Mouse (Mus musculus) lung, adult 2 months (tissue): ENCODE results near the gene Gfod2.

Experiments
- CTCF ChIP-seq: fragments of 200-500 bp; IDR thresholded peaks from 2 replicates; pipeline ENCODE4 v1.5.1; 2011; ENCODE audit warnings: mild to moderate bottlenecking, low read length, control low read depth; ENCODE audit not compliant: insufficient read depth
- POLR2A ChIP-seq: fragments of 200-500 bp; IDR thresholded peaks from 2 replicates; pipeline ENCODE4 v1.6.1; 2011; ENCODE audit warnings: low read depth, mild to moderate bottlenecking, control low read depth, low read length, borderline replicate concordance; ENCODE audit errors: extremely low read depth

DNA sequence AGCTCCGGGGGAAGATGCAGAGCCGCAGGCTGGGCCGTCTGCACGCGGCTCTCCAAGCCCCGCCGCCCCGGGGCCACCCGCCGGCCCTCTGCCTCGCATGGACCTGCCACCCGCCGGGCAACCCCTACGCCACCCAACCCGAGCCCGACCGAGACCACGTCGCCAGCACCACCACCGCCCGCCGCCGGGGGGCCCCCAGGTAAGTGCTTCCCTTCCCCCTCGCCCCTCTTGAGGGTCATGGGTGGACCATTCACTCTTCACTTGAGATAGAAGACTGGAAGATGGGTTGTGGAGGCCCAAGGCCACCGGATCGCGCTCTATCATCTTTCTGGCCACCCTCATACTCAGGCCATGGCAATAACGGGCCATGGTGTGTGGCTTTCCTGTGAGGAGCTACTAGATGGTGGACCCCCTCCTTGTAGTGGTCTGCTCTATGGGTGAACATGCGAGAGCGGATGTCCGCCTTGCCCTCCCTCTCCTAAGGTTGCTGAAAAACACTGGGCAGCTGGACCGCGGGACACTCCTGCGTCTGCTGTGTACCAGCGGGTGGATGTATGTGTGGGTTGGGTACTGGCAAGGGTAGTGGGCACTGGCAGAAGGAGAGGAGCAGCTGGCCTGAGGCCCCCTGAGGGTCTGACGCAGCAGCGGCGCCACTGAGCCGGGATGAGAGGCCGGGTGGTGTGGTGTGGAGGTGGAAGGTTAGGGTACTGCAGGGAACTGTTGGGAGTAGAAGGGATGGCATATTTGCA is 64.2 kb downstream of the Gfod2 start:
- no peak for TF ChIP-seq CTCF
- TF ChIP-seq POLR2A = no peak
